Mouse (Mus musculus) megakaryocyte, embryonic 14.5 days (primary cell): ENCODE data around the gene Abca5.

Experiments used
- FLI1 ChIP-seq: IDR thresholded peaks from 2 replicates; pipeline ENCODE4 v1.6.1; 2012; ENCODE audit warnings: low read length, inconsistent platforms, mixed read lengths
- GATA1 ChIP-seq: IDR thresholded peaks from 3 replicates; pipeline ENCODE4 v1.6.1; 2012; ENCODE audit warnings: mixed read lengths, low read length, inconsistent platforms, borderline replicate concordance

DNA sequence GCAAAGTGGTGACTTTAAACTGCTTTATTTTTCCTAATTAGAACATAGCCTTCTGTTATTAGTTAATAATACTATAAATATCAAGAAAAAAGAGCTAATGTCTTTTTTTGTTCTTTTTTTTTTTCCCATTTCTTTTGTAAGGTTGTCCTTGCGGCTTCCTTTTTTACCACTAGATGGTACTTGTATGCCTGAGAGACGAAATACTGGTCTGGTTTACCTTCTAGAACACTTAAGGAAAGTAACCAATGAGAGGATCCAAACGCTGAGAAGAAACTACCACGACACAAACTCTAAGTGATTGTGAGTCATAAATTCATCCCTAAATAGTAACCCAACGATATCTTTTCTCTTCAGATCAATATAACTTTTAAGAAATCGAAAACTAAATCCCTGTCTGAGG is 10.3 kb upstream of the Abca5 start:
- TF ChIP-seq GATA1 (no peak), FLI1 (no peak)
